Comparison of ENCODE assay signal across 8 mouse cellular contexts in the genomic region with DNA sequence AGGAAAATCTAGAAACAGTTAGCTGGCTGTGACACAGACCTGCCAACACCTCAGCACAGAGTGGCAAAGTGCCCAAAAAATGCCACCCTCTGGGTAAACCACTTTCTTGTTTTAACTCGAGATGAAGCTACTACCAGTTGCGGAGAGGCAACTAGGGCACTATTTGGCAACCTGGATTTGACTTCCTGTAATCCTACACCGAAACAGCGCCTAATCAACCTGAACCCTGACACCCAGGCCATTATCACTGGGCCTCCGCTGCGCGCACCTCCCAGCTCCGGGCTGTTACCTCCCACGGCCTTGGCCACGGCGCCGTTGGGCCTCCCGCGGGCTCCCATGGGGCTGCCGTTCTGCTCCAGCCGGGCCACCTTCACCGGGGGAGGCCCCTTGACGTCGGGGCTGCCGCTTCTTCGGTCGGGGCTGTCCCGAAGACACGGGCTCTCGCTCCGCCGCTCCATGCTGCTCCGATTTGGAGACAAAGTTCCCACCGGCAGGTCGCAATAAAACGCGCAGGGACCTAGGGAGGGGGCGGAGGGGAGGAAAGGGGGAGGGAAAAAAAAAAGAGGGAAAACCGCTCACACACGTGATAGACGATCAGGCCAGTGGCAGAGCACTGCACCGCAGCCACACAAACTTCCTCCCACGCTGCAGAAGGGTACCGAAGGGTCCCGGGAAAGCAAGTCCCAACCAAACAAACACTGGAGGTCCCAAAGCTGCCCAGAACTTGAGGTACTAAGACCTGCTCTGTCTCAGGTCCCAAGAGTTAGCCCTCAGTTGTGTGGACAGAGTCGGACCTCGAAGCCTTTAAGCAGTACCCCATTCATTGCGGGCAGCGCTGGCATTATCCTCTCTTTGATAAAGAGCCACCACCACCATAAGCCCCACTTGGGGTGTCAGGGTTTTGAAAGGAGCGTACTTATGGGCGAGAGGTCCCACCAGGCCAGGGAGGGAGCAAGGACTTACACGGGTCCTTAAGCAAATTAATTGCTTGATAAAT. TPM values are rescaled to one million over a fixed set of nuclear protein-coding genes. Genes with fewer than 3 reads are reported as not detected.
A peak's percentile ranks its signal among the peaks of the same experiment; 100 is the strongest.
DNase-seq lines count a peak whose midpoint lies in the region; ATAC-seq and TF ChIP-seq lines count a peak whose summit lies in the region.

No protein-coding gene starts in this region.

- 2% methylated on average over 47 of the region's 47 CpGs for whole genome bisulfite sequencing in embryonic facial prominence, embryonic 15.5 days
- 4% methylated on average over 47 of the region's 47 CpGs for WGBS in intestine, postnatal 0 days
- 3% methylated on average over 46 of the region's 47 CpGs for WGBS in liver, postnatal 0 days (ENCODE audit: insufficient replicate concordance)

- DNase-seq in ovary, postnatal 36 days (ENCODE audit: low spot score), result peak; percentile 20
- no peak for DNase-seq in ovary, postnatal 10 days (ENCODE audit: low spot score)
- DNase-seq in liver, postnatal 0 days, result peak; percentile 34
- DNase-seq in cerebellum, adult 11 months, result no peak
- DNase-seq in frontal cortex, postnatal 10 days (ENCODE audit: low spot score in 2 of 2), result no peak
- no peak for DNase-seq in layer of hippocampus, postnatal 25 days (ENCODE audit: extremely low spot score in 1 of 2, low spot score in 1 of 2)

- peak overlapping the region; percentile 10; the same call in 1 of the 2 replicates for H3K9ac ChIP-seq in embryonic facial prominence, embryonic 15.5 days
- peak overlapping the region; percentile 42; the same call in 1 of the 2 replicates for H3K9ac ChIP-seq in intestine, postnatal 0 days (ENCODE audit: low read depth, low read length)
- H3K9ac ChIP-seq in liver, postnatal 0 days (replicated peaks), result no peak overlapping the region

- no peak for TF ChIP-seq EP300 in liver, postnatal 0 days (IDR thresholded peaks at IDR 0.05; ENCODE audit: low read depth)

- H3K36me3 ChIP-seq in embryonic facial prominence, embryonic 15.5 days, result no peaks in the 10 kb centered on the region
- no peaks in the 10 kb centered on the region for H3K36me3 ChIP-seq in intestine, postnatal 0 days (ENCODE audit: control insufficient read depth, insufficient read depth)
- H3K36me3 ChIP-seq in liver, postnatal 0 days (replicated peaks; ENCODE audit: insufficient read depth, low read length), result no peaks in the 10 kb centered on the region

- H3K4me3 ChIP-seq in embryonic facial prominence, embryonic 15.5 days (replicated peaks), result peak overlapping the region; percentile 70
- peak overlapping the region; percentile 71 for H3K4me3 ChIP-seq in intestine, postnatal 0 days (ENCODE audit: low read depth, low read length)
- peak overlapping the region; percentile 27; the same call in 1 of the 2 replicates for H3K4me3 ChIP-seq in liver, postnatal 0 days (ENCODE audit: low read depth, low read length)

- peak overlapping the region; percentile 94 for H3K4me2 ChIP-seq in embryonic facial prominence, embryonic 15.5 days (replicated peaks)
- peak overlapping the region; percentile 98 for H3K4me2 ChIP-seq in intestine, postnatal 0 days (replicated peaks; ENCODE audit: low read depth)
- H3K4me2 ChIP-seq in liver, postnatal 0 days (ENCODE audit: low read depth, low read length), result peak overlapping the region; percentile 54

- H3K27me3 ChIP-seq in embryonic facial prominence, embryonic 15.5 days, result peaks cover 38% of the 10 kb centered on the region
- peaks cover 20% of the 10 kb centered on the region; the same call in 1 of the 2 replicates for H3K27me3 ChIP-seq in intestine, postnatal 0 days (replicated peaks; ENCODE audit: control insufficient read depth, insufficient read depth, low read length)
- peaks cover 52% of the 10 kb centered on the region for H3K27me3 ChIP-seq in liver, postnatal 0 days (ENCODE audit: insufficient read depth, low read length)

- TF ChIP-seq CTCF in intestine, postnatal 0 days (IDR thresholded peaks at IDR 0.05; ENCODE audit: low read depth), result no peak
- TF ChIP-seq CTCF in liver, postnatal 0 days (IDR thresholded peaks at IDR 0.05; ENCODE audit: low read depth), result no peak

- peaks cover 23% of the 10 kb centered on the region for H3K4me1 ChIP-seq in embryonic facial prominence, embryonic 15.5 days
- no peaks in the 10 kb centered on the region for H3K4me1 ChIP-seq in intestine, postnatal 0 days (replicated peaks; ENCODE audit: control insufficient read depth, insufficient read depth, low read length)
- peaks cover 16% of the 10 kb centered on the region for H3K4me1 ChIP-seq in liver, postnatal 0 days (ENCODE audit: insufficient read depth)

- no peaks in the 10 kb centered on the region for H3K9me3 ChIP-seq in embryonic facial prominence, embryonic 15.5 days (replicated peaks)
- H3K9me3 ChIP-seq in intestine, postnatal 0 days (ENCODE audit: control insufficient read depth), result no peaks in the 10 kb centered on the region
- no peaks in the 10 kb centered on the region for H3K9me3 ChIP-seq in liver, postnatal 0 days (ENCODE audit: low read length)

- H3K27ac ChIP-seq in embryonic facial prominence, embryonic 15.5 days (replicated peaks), result peak overlapping the region; percentile 93
- H3K27ac ChIP-seq in intestine, postnatal 0 days (ENCODE audit: low read depth, low read length), result peak overlapping the region; percentile 81
- no peak overlapping the region for H3K27ac ChIP-seq in liver, postnatal 0 days (ENCODE audit: low read depth)

- ATAC-seq in embryonic facial prominence, embryonic 15.5 days (ENCODE audit: insufficient number of reproducible peaks, low FRiP score, low TSS enrichment, low read depth), result no peak
- ATAC-seq in intestine, postnatal 0 days, result peak; percentile 80
- no peak for ATAC-seq in liver, postnatal 0 days

RNA-seq across cellular contexts. Expression of gene Satb2, which starts 8.8 kb away (rescaled TPM):
- 12.0 and 14.4 TPM in 2 replicates for polyA plus RNA-seq in embryonic facial prominence, embryonic 15.5 days (2015; fragmentation: Nextera tagmentation; extraction: Ambion mirVana)
- 1.6 and 2.4 TPM in 2 replicates for polyA plus RNA-seq in intestine, postnatal 0 days (2015; fragmentation: Nextera tagmentation; extraction: Ambion mirVana)
- 0.05 and 0.11 TPM in 2 replicates for polyA plus RNA-seq in liver, postnatal 0 days (2015; fragmentation: Nextera tagmentation; extraction: Ambion mirVana)
- total RNA-seq in layer of hippocampus, postnatal 25 days (2021), result 10 to 100 TPM; 14.9 to 17.4 TPM

Comparison
In these comparisons a context has a peak if more than half of its experiments do, and no peak if none do; other contexts are left out.
1. DNase-seq: peak in ovary, postnatal 36 days (single experiment) and liver, postnatal 0 days (single experiment); none in ovary, postnatal 10 days (single experiment), cerebellum, adult 11 months (single experiment), frontal cortex, postnatal 10 days (0 of 2) and layer of hippocampus, postnatal 25 days (0 of 2).
2. Peak in every context shown above with its lines, with median percentiles within 50 percentile points of each other: H3K4me2 ChIP-seq and H3K4me3 ChIP-seq.